Mouse (Mus musculus): Measurements from ENCODE around the gene Acyp1. TPM values are rescaled to one million over a fixed set of nuclear protein-coding genes. Genes with fewer than 3 reads are reported as not detected.

The Acyp1 gene
- polyA plus RNA-seq, 1 experiment, result 65.6 TPM

GRCm38 (mm10) chr12:85270319-85270718 lies 17.9 kb downstream of the Acyp1 start, which contains the start of gene Mlh3:
TSS of gene Mlh3 (minus strand) at chr12:85270599.
- no peak for TF ChIP-seq GATA1 (IDR thresholded peaks at IDR 0.05; ENCODE audit: low read length)

- no peak for TF ChIP-seq GATA1 (IDR thresholded peaks at IDR 0.05; ENCODE audit: low read length)
These were observed 18.4 kb downstream of the Acyp1 start for GRCm38 (mm10) chr12:85269821-85270220.

GRCm38 (mm10) chr12:85266248-85266647 lies 22.0 kb downstream of the Acyp1 start:
- no peak for TF ChIP-seq GATA1 (IDR thresholded peaks at IDR 0.05; ENCODE audit: low read length)

GRCm38 (mm10) chr12:85264940-85265339 lies 23.3 kb downstream of the Acyp1 start:
- TF ChIP-seq GATA1 (IDR thresholded peaks at IDR 0.05; ENCODE audit: low read length), result no peak

GRCm38 (mm10) chr12:85264531-85264930 lies 23.7 kb downstream of the Acyp1 start:
- no peak for TF ChIP-seq GATA1 (IDR thresholded peaks at IDR 0.05; ENCODE audit: low read length)

GRCm38 (mm10) chr12:85263190-85263589 lies 25.0 kb downstream of the Acyp1 start:
- TF ChIP-seq GATA1 (IDR thresholded peaks at IDR 0.05; ENCODE audit: low read length), result no peak

- TF ChIP-seq GATA1 (IDR thresholded peaks at IDR 0.05; ENCODE audit: low read length), result no peak
These were observed 25.7 kb downstream of the Acyp1 start for GRCm38 (mm10) chr12:85262489-85262888.

- TF ChIP-seq GATA1 (IDR thresholded peaks at IDR 0.05; ENCODE audit: low read length), result peak; percentile 42
These were observed 31.1 kb downstream of the Acyp1 start for GRCm38 (mm10) chr12:85257008-85257639.

- TF ChIP-seq GATA1 (IDR thresholded peaks at IDR 0.05; ENCODE audit: low read length), result no peak
These were observed 32.0 kb downstream of the Acyp1 start for GRCm38 (mm10) chr12:85256074-85256751.

GRCm38 (mm10) chr12:85252083-85252482 lies 36.2 kb downstream of the Acyp1 start:
- no peak for TF ChIP-seq GATA1 (IDR thresholded peaks at IDR 0.05; ENCODE audit: low read length)

GRCm38 (mm10) chr12:85237553-85237952 lies 50.7 kb downstream of the Acyp1 start:
- no peak for TF ChIP-seq GATA1 (IDR thresholded peaks at IDR 0.05; ENCODE audit: low read length)

- TF ChIP-seq GATA1 (IDR thresholded peaks at IDR 0.05; ENCODE audit: low read length), result no peak
These were observed 54.6 kb downstream of the Acyp1 start for GRCm38 (mm10) chr12:85233376-85234358.

- no peak for TF ChIP-seq GATA1 (IDR thresholded peaks at IDR 0.05; ENCODE audit: low read length)
These were observed 60.2 kb downstream of the Acyp1 start for GRCm38 (mm10) chr12:85227876-85228599.

- TF ChIP-seq GATA1 (IDR thresholded peaks at IDR 0.05; ENCODE audit: low read length), result no peak
These were observed 61.0 kb downstream of the Acyp1 start for GRCm38 (mm10) chr12:85227227-85227626.

Other genes starting within 250 kb of the Acyp1 start
- 5.3 and 5.6 TPM in 2 replicates for gene Prox2, start 177.7 kb downstream of the Acyp1 start, polyA plus RNA-seq (2012)
- 737 and 900 TPM in 2 replicates for gene Dlst, start 177.6 kb downstream of the Acyp1 start, polyA plus RNA-seq (2012)
- not detected in 2 replicates for gene Rps6kl1, start 137.2 kb downstream of the Acyp1 start, polyA plus RNA-seq (2012)
- gene Pgf, start 110.6 kb downstream of the Acyp1 start, polyA plus RNA-seq (2012), result not detected in 2 replicates
- 251 and 455 TPM in 2 replicates for gene Eif2b2, start 69.0 kb downstream of the Acyp1 start, polyA plus RNA-seq (2012)
- gene Mlh3, start 17.8 kb downstream of the Acyp1 start, polyA plus RNA-seq (2012), result 0.54 and 0.84 TPM in 2 replicates
- gene Zc2hc1c, start 153 bp upstream of the Acyp1 start, polyA plus RNA-seq (2012), result 0.01 and 0.02 TPM in 2 replicates
- gene Nek9, start 50.9 kb upstream of the Acyp1 start, polyA plus RNA-seq (2012), result 21.1 and 24.1 TPM in 2 replicates
- gene Tmed10, start 86.4 kb upstream of the Acyp1 start, polyA plus RNA-seq (2012), result 199 and 219 TPM in 2 replicates
- gene Fos, start 185.5 kb upstream of the Acyp1 start, polyA plus RNA-seq (2012), result 2.8 and 3.7 TPM in 2 replicates

All from G1E-ER4 (cell line).